Mouse (Mus musculus) cortical plate, adult 2 months (tissue): ENCODE results near the gene Necap1.

Experiments
- CTCF ChIP-seq: fragments of 200-500 bp; IDR thresholded peaks from 2 replicates; pipeline ENCODE4 v1.5.1; 2011; ENCODE audit warnings: mild to moderate bottlenecking, control low read depth, low read length; ENCODE audit not compliant: insufficient read depth; ENCODE audit errors: extremely low read depth
- POLR2A ChIP-seq: fragments of 200-500 bp; IDR thresholded peaks from 2 replicates; pipeline ENCODE4 v1.6.1; 2011; ENCODE audit warnings: mild to moderate bottlenecking, low read length, control low read depth; ENCODE audit not compliant: insufficient read depth; ENCODE audit errors: extremely low read depth

GRCm38 (mm10) chr6:122879781-122880505, 5.7 kb downstream of the Necap1 start:
- TF ChIP-seq CTCF (no peak), POLR2A (no peak)
